Mouse (Mus musculus): ENCODE measurements around the gene Platr17.
"Not testable (repeated sequence)": the region's sequence is repeated elsewhere in the genome, so short reads cannot be mapped to it uniquely, and the experiment has no call there.

Platr17 gene

DNA sequence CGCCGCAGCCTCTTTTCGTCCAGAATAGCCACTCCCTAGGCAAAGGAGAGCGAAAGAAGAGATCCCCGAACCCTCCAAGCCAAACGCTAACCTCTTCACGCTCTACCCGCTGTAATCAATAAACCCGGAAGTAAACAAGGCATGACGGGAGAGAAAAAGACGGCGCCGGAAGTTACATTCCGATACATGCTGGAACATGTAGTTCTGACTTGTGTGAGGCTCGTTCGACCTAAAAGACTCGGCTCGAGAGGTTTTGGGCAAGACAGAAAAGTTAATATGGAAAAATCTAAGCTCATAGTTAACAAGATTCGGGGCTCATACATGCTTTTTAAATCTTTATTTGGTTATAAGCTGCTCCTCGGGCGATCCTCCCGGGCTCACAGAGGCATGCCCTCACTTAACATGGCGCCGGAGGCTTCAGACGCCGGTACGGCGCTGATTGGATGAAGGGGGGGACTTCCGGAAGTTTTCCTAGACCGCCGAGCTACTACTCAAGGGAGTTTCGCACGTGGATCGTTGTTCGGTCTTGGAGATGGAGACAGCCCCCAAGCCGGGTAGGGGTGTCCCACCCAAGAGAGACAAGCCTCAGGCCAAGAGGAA lies 35.4 kb downstream of the Platr17 start, which contains the start of the genes Pfdn6 and Wdr46:
Gene Pfdn6 (minus strand): TSS at position 138 of the 600 bp plus-strand sequence.
Gene Wdr46 (plus strand): TSS at position 455 of the 600 bp plus-strand sequence.
- peak; percentile 91 for DNase-seq (ENCODE audit: low read depth, low spot score)

DNA sequence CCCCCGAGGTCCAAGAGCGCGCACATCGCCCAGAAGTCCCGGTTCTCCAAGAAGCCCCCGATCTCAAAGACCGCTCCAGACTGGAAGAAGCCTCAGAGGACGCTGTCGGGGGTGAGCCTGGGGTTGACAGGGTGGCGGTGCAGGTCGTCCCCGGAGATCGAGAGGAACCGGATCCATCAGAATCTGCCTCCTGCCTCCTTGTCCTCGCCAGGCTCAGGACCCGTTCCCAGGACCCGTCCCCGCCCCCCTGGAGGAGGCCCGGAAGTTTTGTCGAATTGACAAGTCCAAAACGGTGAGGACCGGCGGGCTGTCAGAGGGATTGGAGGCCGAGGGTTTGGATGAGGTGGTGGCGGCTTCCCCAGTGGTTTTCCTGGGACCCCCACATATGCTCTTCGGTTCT lies 36.0 kb downstream of the Platr17 start:
- no peak for DNase-seq (ENCODE audit: low read depth, low spot score)

DNA sequence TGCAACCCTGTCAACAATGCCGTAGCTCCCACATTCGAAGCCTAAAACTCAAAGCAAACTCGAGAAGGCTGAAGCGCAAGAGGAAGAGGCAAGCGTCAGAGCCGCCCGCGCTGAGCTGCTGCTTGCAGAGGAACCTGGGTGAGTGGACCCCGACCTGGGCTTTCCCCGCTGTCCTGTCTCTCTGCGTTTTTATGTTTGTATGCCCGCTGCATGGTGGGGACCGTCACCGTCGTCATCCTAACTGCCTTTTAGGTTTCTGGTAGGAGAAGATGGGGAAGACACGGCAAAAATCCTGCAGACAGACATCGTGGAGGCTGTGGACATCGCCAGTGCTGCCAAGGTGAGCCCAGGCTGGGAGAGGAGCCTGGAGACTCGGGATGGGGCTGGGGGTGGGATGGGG lies 36.4 kb downstream of the Platr17 start:
- no peak for DNase-seq (ENCODE audit: low read depth, low spot score)

DNA sequence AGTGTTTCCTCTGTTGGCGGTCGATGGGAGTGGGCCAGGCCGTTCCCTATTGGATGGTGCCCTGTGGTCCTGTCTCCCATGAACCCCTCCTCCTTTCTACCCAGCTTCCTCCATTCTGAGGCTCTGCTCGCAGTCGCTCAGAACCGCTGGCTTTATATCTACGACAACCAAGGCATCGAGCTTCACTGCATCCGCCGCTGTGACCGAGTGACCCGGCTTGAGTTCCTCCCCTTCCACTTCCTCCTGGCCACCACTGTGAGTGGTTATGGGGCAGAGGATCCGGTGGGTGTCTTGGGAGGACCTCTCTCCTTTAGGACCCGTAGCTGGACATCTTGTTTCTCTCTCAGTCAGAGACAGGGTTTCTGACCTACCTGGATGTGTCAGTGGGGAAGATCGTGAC lies 38.5 kb downstream of the Platr17 start:
- no peak for DNase-seq (ENCODE audit: low read depth, low spot score)

DNA sequence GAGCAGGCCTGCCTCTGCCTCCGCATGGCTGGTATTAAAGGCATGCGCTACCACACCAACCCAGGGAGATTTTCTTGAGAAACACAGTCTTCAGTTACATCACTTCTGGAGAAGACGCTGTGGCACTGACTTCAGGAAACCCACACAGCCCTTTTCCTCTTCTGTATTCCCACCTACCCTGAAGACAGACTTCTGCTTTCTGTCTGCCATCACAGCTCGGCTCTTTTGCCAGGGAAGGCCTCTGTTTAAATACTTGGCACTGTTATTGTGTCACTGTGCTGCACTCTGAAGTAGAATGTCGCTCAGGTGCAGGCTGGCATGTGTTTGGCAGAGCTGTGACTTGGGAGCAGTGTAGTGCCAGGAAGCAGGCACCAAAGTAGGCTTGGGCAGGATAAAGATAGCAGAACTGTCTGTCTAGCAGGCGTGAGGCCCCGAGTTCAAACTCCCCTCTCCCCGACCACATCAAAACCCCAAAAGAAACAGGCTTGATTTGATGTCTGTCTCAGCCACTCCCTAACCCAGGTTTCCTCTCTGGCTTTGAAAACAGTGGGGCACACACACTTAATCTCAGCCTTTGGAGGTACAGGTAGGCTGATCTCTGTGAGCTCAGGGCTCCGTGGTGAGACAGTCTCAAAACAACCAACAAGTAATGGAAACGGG lies 42.6 kb downstream of the Platr17 start:
- DNase-seq (ENCODE audit: low read depth, low spot score) = no peak

DNA sequence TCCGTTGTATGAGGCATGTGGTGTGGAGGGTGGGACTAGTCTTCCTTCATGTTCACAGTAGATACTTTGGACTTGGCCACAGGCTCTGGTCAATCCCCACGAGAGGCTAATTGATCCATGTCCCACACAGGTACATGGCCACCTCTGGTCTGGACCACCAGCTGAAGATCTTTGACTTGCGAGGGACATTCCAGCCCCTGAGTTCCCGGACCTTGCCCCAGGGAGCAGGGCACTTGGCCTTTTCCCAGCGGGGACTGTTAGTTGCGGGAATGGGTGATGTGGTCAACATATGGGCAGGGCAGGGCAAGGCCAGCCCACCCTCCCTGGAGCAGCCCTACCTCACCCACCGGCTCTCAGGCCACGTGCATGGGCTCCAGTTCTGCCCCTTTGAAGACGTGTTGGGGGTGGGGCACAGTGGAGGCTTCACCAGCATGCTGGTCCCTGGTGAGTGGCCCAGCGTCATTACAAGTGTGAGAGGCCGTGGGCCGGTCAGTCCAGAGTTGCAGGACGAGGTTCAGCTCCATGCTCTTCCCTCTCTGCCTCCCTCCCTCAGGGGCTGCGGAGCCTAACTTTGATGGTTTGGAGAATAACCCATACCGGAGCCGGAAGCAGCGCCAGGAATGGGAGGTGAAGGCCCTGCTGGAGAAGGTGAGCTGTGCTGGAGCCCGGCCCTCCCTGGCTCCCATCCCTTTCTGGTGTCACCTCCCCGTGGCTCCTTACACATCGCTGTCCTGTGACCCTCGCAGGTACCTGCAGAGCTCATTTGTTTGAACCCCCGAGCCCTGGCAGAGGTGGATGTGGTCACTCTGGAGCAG lies 43.4 kb downstream of the Platr17 start:
- DNase-seq (ENCODE audit: low read depth, low spot score) = no peak

DNA sequence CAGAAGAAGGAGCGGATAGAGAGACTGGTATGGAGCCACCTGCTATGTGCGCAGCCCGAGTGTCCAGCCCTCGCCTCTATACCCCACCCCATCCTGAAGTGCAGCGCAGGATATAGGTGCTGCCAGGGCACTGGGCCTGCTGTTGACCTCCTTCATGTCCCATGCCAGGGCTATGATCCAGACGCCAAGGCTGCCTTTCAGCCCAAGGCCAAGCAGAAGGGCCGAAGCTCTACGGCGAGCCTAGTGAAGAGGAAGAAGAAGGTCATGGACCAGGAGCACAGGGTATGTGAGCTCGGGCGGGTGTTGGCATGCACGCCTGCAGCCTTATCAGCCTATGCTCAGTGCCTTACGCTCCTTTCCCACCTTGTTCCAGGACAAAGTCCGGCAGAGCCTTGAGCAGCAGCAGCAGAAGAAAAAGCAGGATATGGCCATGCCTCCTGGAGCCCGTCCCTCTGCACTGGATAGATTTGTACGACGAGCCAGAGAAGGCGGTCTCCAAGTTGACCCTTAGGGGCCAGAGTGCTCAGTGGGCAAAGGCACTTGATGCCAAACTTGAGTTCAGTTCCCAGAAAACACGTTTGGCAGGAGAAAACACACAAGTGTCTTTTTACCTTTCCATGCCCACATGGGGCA lies 44.1 kb downstream of the Platr17 start:
- no peak for DNase-seq (ENCODE audit: low read depth, low spot score)

DNA sequence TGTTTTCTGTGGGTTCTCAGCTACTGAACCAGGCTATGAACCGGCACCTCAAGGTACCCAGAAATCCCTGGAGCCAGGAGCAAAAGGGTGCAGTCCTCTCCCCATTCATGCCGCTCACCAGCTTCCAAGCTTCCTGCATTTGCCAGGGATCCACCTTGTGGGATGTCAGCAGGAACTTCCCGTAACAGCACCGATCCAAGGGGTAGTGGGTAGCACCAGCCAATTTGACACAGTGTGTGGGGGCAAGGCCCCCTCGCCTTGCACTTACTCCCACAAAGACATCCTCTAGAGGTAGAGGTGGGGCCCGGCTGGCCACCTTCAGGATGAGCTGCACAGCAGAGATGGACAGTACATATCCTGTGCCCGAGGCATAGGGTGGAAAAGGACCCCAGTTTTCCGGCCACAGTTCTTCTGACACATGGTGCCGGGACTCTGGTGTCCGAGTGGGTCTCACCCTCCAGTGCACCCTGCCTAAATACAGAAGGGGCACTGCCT lies 45.2 kb downstream of the Platr17 start:
- DNase-seq (ENCODE audit: low read depth, low spot score) = no peak

DNA sequence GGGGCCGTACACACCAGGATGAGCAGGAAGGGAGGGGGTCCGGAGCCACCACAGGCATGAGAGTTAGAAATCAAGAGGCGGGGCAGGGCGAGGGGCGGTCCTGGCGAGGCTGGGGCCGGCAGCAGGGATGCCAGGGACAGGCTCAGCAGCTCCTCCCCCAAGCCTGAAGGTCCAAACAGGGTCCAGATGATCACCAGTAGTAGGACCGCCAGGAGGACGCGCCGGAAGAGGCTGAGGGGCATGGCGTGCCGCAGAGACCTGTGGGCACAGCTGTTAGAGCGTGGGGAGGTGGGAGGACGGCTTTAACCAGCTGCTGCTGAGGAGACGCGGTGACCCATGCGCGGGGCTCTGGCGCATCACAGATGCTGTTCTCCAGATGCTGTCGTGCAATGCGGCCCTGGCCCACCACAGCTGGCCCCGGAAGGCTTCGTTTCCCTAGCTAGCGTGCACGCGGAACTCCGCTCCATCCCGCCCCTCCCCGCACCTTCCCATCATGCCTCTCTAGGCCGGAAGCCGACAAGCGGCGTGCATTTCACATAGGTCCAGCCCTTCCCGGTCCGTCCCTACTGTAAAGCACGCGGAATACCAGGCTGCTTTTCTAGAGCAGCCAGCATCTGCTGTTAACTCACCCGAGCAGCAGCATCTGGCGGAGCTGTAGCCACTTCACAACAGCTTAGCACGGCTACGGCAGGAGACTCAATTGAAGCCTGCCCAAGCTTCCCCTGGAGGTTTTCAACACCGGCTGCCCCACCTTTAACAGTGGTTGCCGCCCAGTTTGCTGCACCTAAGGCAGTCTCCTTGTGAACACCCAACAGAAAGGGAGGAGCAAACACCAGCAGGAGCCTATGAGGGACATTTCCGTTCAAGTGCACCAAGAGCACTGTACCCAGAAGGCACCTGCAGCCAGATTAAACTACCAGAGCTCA lies 46.3 kb downstream of the Platr17 start, which contains the start of gene B3galt4:
Gene B3galt4 (minus strand): TSS at position 468 of the 926 bp plus-strand sequence.
- peak; percentile 93 for DNase-seq (ENCODE audit: low read depth, low spot score)

DNA sequence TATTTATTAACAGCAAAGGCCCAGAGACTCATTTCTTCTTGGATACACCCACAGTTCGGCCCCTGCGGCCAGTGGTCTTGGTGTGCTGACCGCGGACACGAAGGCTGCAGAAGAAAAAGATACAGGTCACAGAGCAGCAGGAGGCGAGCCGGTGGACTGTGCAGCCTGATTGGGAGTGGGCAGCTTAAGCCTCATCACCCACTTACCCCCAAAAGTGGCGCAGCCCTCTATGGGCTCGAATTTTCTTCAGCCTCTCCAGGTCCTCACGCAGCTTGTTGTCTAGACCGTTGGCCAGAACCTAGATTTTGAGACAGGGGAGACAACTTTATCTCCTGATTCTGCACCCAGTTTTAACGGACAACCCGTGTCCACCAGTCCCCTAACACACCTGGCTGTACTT lies 47.1 kb downstream of the Platr17 start:
- not testable (repeated sequence) for DNase-seq (ENCODE audit: low read depth, low spot score)

DNA sequence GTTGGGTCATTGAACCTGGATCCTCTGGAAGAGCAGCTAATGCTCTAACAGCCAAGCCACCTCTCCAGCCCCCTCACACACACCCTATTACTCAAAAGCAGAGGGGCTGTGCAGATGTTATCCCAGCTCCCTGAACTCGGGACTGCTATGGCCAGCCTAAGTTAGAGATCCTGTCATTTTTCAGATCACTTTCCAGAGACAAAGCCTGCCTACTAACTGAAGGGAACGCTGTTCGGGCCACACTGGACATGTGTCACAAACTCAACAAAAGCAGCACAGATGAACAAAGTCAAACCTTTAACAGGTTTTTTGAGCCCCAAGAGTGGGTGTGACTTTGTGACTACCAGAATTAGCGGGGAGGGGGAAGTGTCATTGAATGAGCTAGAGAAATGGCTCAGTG lies 47.9 kb downstream of the Platr17 start:
- DNase-seq (ENCODE audit: low read depth, low spot score) = no peak

DNA sequence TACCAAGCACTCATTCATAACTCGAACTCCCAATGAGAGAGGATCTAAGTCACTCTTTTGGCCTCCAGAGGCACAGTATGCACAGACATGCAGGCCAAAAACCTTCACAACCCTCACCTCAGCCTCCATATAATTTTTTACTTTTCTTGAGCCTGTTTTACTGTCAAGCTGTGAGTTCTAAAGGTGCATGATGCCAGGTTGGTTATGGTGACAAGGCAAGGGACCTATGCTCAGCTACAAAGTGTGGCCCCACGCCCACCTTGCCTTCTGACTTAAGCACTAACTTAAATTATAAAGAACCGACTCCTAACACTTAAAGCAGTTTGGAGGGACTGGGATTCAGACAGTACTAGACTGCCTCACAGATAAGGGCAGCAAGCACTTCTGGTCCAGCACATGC lies 48.4 kb downstream of the Platr17 start:
- DNase-seq (ENCODE audit: low read depth, low spot score) = no peak

DNA sequence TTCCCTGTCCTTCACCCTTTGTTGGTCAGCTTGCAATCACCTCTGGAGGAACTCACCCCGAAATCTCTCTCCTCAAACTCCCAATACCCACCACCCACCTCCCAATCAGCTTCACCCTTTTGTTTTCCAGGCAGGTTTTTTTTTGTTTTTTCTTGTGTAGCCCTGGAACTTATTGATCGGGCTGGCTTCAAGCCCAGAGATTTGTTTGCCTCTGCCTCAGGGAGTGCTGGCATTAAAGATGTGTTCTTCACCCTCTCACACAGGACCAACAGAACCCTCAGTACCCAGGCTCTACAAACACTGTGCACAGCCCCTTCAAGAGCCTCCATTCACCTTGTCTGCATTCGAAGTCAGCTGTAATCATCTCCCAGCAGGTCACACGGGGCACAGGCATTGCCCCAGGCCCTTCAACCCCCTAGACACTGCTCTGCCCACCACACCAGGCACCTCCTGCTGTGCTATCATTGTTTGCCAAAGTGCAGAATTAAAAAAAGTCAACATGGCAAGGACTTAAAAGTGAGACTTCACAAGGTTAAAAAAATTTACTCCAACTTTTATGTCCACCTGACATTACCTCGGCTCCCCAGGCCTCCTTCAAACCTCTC lies 49.1 kb downstream of the Platr17 start:
- DNase-seq (ENCODE audit: low read depth, low spot score) = no peak

DNA sequence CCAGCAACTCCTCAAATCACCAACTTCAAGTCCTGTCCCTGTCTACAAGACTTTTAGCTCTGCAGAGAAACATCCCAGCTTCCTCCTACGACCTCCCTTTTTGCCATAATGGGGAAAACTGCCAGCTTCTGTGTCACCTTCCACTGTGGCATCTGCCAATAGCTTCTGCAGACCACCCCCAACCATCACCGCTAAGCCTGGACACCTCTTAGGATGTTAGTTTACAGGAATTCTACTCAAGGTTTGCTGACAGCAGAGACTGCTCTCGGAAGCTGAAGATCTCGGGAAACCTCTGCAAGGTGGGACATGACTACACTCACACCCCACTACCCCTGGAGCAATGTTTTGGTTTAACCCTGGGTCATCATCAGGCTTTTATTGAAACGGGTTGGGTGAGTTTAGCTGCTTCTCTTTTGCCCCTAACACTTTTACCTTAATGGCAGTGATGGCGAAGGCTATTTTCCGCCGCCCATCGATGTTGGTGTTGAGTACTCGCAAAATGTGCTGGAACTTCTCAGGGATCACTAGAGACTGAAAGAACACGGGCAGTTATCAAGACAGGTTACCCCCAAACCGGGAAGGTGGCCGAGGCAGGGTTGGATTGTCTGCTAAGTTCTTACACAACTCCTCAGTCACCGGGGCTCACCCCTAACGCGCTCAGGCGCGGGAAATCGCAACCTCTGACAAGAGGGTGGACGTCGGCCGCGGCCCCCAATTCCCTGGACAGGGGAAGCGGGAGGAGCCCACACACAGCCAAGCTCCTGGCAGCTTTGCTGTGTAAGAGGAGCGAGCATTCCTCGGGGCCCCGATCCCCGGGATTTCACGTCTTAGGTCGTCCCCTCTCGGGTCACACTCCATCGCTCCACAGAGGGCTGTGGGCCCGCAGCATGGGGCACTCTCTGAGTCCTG lies 50.0 kb downstream of the Platr17 start:
- no peak for DNase-seq (ENCODE audit: low read depth, low spot score)

DNA sequence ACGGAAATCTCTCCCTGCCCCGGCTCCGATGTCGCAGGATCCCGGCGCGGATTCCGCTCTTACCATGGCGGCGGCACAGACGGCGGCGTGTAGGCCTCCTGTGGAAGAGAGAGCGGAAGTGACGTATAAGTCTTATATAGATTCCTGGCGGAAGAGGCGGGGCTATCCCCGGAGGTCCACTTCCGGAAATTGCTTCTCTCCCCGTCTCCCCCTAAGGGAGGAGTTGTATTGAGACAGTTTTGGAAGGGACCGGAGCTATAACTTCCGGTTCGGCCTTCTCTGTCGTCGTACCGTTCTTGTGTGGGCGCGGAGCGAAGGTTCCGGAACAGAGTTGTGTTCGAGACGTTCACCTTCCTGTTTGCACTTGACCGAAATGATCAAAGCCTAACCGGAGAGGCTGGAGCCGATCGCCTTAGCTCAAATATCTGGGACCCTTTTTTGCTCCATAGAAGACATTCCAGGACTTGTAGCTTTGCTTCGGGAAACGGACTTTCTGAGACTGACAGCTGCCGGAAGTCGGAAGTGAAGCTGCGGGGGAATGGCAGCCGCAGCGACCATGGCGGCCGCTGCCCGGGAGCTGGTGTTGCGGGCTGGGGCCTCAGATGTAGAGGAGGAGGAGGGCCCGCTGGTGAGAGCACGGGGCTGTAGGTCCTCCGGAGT lies 50.8 kb downstream of the Platr17 start, which contains the start of the genes Vps52 and Rps18:
Gene Vps52 (plus strand): TSS at position 258 of the 660 bp plus-strand sequence.
Gene Rps18 (minus strand): TSS at position 447 of the 660 bp plus-strand sequence.
- peak; percentile 98 for DNase-seq (ENCODE audit: low read depth, low spot score)
